Mouse (Mus musculus) spleen, adult 2 months (tissue): Measurements from ENCODE around the gene Mettl22. TPM values are rescaled to one million over a fixed set of nuclear protein-coding genes. Genes with fewer than 3 reads are reported as not detected.
A peak's percentile ranks its signal among the peaks of the same experiment; 100 is the strongest.

Experiments used
- DNase-seq, 2 experiments: peaks; one replicate each; pipeline versions ENCODE4 v3.0.0 to v3.0.0-alpha.2; 2012 to 2021; ENCODE audit warnings: low spot score in 2 of 2, low read depth in 1 of 2
- H3K27ac ChIP-seq: fragments of 200-500 bp; 2 replicates; pipeline ENCODE4 v1.5.1; 2012; ENCODE audit warnings: low read length, inconsistent platforms; ENCODE audit not compliant: insufficient read depth
- H3K27me3 ChIP-seq: fragments of 200-500 bp; 2 replicates; pipeline ENCODE4 v1.6.1; 2012; ENCODE audit warnings: mild to moderate bottlenecking, moderate library complexity, low read length, inconsistent platforms; ENCODE audit not compliant: control insufficient read depth, insufficient read depth
- H3K36me3 ChIP-seq: fragments of 200-500 bp; 2 replicates; pipeline ENCODE4 v1.6.1; 2012; ENCODE audit warnings: mild to moderate bottlenecking, low read length, inconsistent platforms; ENCODE audit not compliant: control insufficient read depth, insufficient read depth
- H3K4me1 ChIP-seq: fragments of 200-500 bp; 2 replicates; pipeline ENCODE4 v1.6.1; 2011; ENCODE audit warnings: inconsistent platforms; ENCODE audit not compliant: control insufficient read depth, insufficient read depth, insufficient read length
- H3K4me3 ChIP-seq: fragments of 200-500 bp; 2 replicates; pipeline ENCODE4 v1.5.1; 2011; ENCODE audit warnings: mild to moderate bottlenecking, inconsistent platforms; ENCODE audit not compliant: insufficient read depth, insufficient read length; ENCODE audit errors: extremely low read depth
- CTCF ChIP-seq: fragments of 200-500 bp; IDR thresholded peaks from 2 replicates; pipeline ENCODE4 v1.5.1; 2011; ENCODE audit warnings: mild to moderate bottlenecking, inconsistent platforms; ENCODE audit not compliant: insufficient read depth, insufficient read length, insufficient replicate concordance; ENCODE audit errors: extremely low read depth
- POLR2A ChIP-seq: fragments of 200-500 bp; IDR thresholded peaks from 2 replicates; pipeline ENCODE4 v1.6.1; 2011; ENCODE audit warnings: low read depth, low read length, inconsistent platforms
- WGBS: fragments of 180-500 bp; shearing (Covaris S2); methylation state at CpG from one replicate; pipeline ENCODE4 v1.1.7; 2018; 5-methylcytosine and 5-hydroxymethylcytosine counted together
- polyA plus RNA-seq: library from polyadenylated mRNA; depleted of rRNA; stranded (reverse); fragments of >200 nt; gene quantifications from 2 replicates; pipeline ENCODE4 v1.2.3, GENCODE M21; 2012; rRNA removed

Gene Mettl22
- 16.8 and 21.7 TPM in 2 replicates for polyA plus RNA-seq

- Histone ChIP-seq H3K27me3 (no peaks in the 10 kb centered on the region), H3K4me1 (no peaks in the 10 kb centered on the region), H3K27ac (peak within 1 kb of the TSS; percentile 66), H3K36me3 (no peaks in the 10 kb centered on the region), H3K4me3 (peak within 1 kb of the TSS; percentile 98)
- TF ChIP-seq CTCF (no peak), POLR2A (peak; percentile 61)
- 2% methylated on average over 48 of the region's 48 CpGs for WGBS
- peak; percentile 75 to 88 for DNase-seq
Observed at GRCm38 (mm10) chr16:8470603-8471481, at the start of gene Mettl22. TSS of gene Mettl22 (plus strand) at chr16:8470788.

GRCm38 (mm10) chr16:8420842-8421241, 49.7 kb upstream of the Mettl22 start:
- Histone ChIP-seq H3K4me1 (no peaks in the 10 kb centered on the region), H3K36me3 (no peaks in the 10 kb centered on the region), H3K27me3 (0 out of 2 replicates have a peak, but pooled peaks cover 3% of the 10 kb centered on the region), H3K27ac (no peak overlapping the region), H3K4me3 (no peak overlapping the region)
- TF ChIP-seq POLR2A (no peak), CTCF (no peak)
- DNase-seq: no peak
- WGBS: 82% methylated on average over 4 of the region's 4 CpGs

GRCm38 (mm10) chr16:8423626-8424114, 46.9 kb upstream of the Mettl22 start:
- Histone ChIP-seq H3K36me3 (no peaks in the 10 kb centered on the region), H3K4me3 (no peak overlapping the region), H3K27ac (no peak overlapping the region), H3K27me3 (0 out of 2 replicates have a peak, but pooled peaks cover 3% of the 10 kb centered on the region), H3K4me1 (no peaks in the 10 kb centered on the region)
- 55% methylated on average over 7 of the region's 7 CpGs for WGBS
- no peak for DNase-seq
- no peak for TF ChIP-seq POLR2A
- no peak for TF ChIP-seq CTCF

- no peaks in the 10 kb centered on the region for H3K36me3 ChIP-seq
- no peak for DNase-seq
- no peak overlapping the region for H3K4me3 ChIP-seq
- no peak overlapping the region for H3K27ac ChIP-seq
- H3K27me3 ChIP-seq: 0 out of 2 replicates have a peak, but pooled peaks cover 3% of the 10 kb centered on the region
- TF ChIP-seq POLR2A (no peak), CTCF (no peak)
- H3K4me1 ChIP-seq: no peaks in the 10 kb centered on the region
- WGBS: 9% methylated on average over 43 of the region's 43 CpGs
Observed at GRCm38 (mm10) chr16:8424161-8424970, 46.2 kb upstream of the Mettl22 start.

GRCm38 (mm10) chr16:8424971-8425330, 45.6 kb upstream of the Mettl22 start, which contains the start of gene Tmem114:
TSS of gene Tmem114 (minus strand) at chr16:8425136.
- no peak within 1 kb of the TSS for H3K27ac ChIP-seq
- H3K36me3 ChIP-seq: no peaks in the 10 kb centered on the region
- TF ChIP-seq POLR2A (no peak), CTCF (no peak)
- WGBS: 6% methylated on average over 16 of the region's 16 CpGs
- no peak for DNase-seq
- no peaks in the 10 kb centered on the region for H3K4me1 ChIP-seq
- H3K27me3 ChIP-seq: 0 out of 2 replicates have a peak, but pooled peaks cover 3% of the 10 kb centered on the region
- no peak within 1 kb of the TSS for H3K4me3 ChIP-seq

- H3K27ac ChIP-seq: no peak overlapping the region
- no peak overlapping the region for H3K4me3 ChIP-seq
- no peaks in the 10 kb centered on the region for H3K36me3 ChIP-seq
- TF ChIP-seq CTCF (no peak), POLR2A (no peak)
- 73% methylated on average over 5 of the region's 5 CpGs for WGBS
- H3K27me3 ChIP-seq: 0 out of 2 replicates have a peak, but pooled peaks cover 3% of the 10 kb centered on the region
- no peaks in the 10 kb centered on the region for H3K4me1 ChIP-seq
- DNase-seq: no peak
Observed at GRCm38 (mm10) chr16:8425736-8426135, 44.9 kb upstream of the Mettl22 start.
